Mouse (Mus musculus) CH12.LX (cell line): Measurements from ENCODE around the gene Npm1. TPM values are rescaled to one million over a fixed set of nuclear protein-coding genes. Genes with fewer than 3 reads are reported as not detected.

Source experiments
- DNase-seq: peaks from one replicate; pipeline ENCODE4 v3.0.0-alpha.2; 2013; ENCODE audit errors: extremely low read depth
- H3K27ac ChIP-seq: 2 replicates; pipeline ENCODE4 v1.5.1; 2012; ENCODE audit warnings: low read depth, mild to moderate bottlenecking, control low read depth, moderate library complexity; ENCODE audit not compliant: insufficient read depth
- H3K27me3 ChIP-seq: replicated peaks from 2 replicates; pipeline ENCODE3; 2012; ENCODE audit warnings: inconsistent platforms
- H3K36me3 ChIP-seq, 2 experiments: replicated peaks in 1 of 2; 2 replicates each; pipeline versions ENCODE3 to v1.6.1; 2012; ENCODE audit warnings: inconsistent platforms in 1 of 2, low read length in 1 of 2, mild to moderate bottlenecking in 1 of 2, mixed read lengths in 1 of 2, moderate library complexity in 1 of 2; ENCODE audit not compliant: control insufficient read depth in 1 of 2, insufficient read depth in 1 of 2
- H3K4me1 ChIP-seq, 2 experiments: 2 replicates each; pipeline ENCODE4 v1.6.1; 2012; ENCODE audit warnings: inconsistent platforms in 1 of 2, moderate library complexity in 1 of 2; ENCODE audit not compliant: insufficient read depth in 2 of 2, control insufficient read depth in 1 of 2
- H3K4me2 ChIP-seq: 2 replicates; pipeline ENCODE4 v1.6.1; 2012; ENCODE audit warnings: low read depth, mild to moderate bottlenecking, control low read depth; ENCODE audit not compliant: poor library complexity, insufficient read depth, severe bottlenecking
- H3K4me3 ChIP-seq, 3 experiments: fragments of 150-350 bp in 1 of 3; sonication (generic) in 1 of 3; replicated peaks in 1 of 3; 2 replicates each; pipeline versions ENCODE3 to v1.5.1; 2011 to 2012; ENCODE audit warnings: low read depth in 2 of 3, low read length in 2 of 3, mild to moderate bottlenecking in 2 of 3, moderate library complexity in 2 of 3, control low read depth in 1 of 3, improper control_type of control experiment in 1 of 3, inconsistent platforms in 1 of 3, mixed read lengths in 1 of 3; ENCODE audit not compliant: poor library complexity in 1 of 3
- H3K79me2 ChIP-seq: replicated peaks from 2 replicates; pipeline ENCODE4 v1.6.1; 2012; ENCODE audit warnings: mild to moderate bottlenecking, moderate library complexity; ENCODE audit not compliant: control insufficient read depth, poor library complexity, insufficient read depth, severe bottlenecking; ENCODE audit errors: extremely low read depth
- H3K9ac ChIP-seq: 2 replicates; pipeline ENCODE4 v1.6.1; 2012; ENCODE audit warnings: low read depth, mild to moderate bottlenecking, control low read depth, moderate library complexity; ENCODE audit not compliant: insufficient read depth
- H3K9me3 ChIP-seq: replicated peaks from 2 replicates; pipeline ENCODE3; 2012; ENCODE audit warnings: low read length, inconsistent platforms, mixed read lengths
- CHD1 ChIP-seq: IDR thresholded peaks from 2 replicates; pipeline ENCODE4 v1.6.1; 2012; ENCODE audit warnings: low read depth, low read length, improper control_type of control experiment, inconsistent platforms
- CHD2 ChIP-seq: IDR thresholded peaks from 2 replicates; pipeline ENCODE4 v1.6.1; 2011; ENCODE audit warnings: low read length, improper control_type of control experiment
- EP300 ChIP-seq: IDR thresholded peaks from 2 replicates; pipeline ENCODE4 v1.6.1; 2011; ENCODE audit warnings: low read length, improper control_type of control experiment
- ETS1 ChIP-seq: conservative IDR thresholded peaks from 2 replicates; pipeline ENCODE4 v1.6.1; 2012; ENCODE audit warnings: low read depth, mild to moderate bottlenecking, inconsistent platforms, low read length, improper control_type of control experiment, moderate library complexity
- HCFC1 ChIP-seq: IDR thresholded peaks from 2 replicates; pipeline ENCODE4 v1.6.1; 2012; ENCODE audit warnings: low read depth, mild to moderate bottlenecking, inconsistent platforms, low read length, improper control_type of control experiment
- JUN ChIP-seq: IDR thresholded peaks from 2 replicates; pipeline ENCODE4 v1.6.1; 2011; ENCODE audit warnings: low read depth, mild to moderate bottlenecking, low read length, improper control_type of control experiment, moderate library complexity; ENCODE audit not compliant: insufficient read depth
- JUND ChIP-seq: conservative IDR thresholded peaks from 2 replicates; pipeline ENCODE4 v1.6.1; 2011; ENCODE audit warnings: low read depth, low read length, improper control_type of control experiment
- MAFK ChIP-seq: IDR thresholded peaks from 2 replicates; pipeline ENCODE4 v1.6.1; 2011; ENCODE audit warnings: low read length, improper control_type of control experiment; ENCODE audit not compliant: insufficient replicate concordance
- MAZ ChIP-seq: IDR thresholded peaks from 2 replicates; pipeline ENCODE4 v1.6.1; 2012; ENCODE audit warnings: low read depth, mild to moderate bottlenecking, inconsistent platforms, low read length, improper control_type of control experiment, moderate library complexity
- MXI1 ChIP-seq: IDR thresholded peaks from 2 replicates; pipeline ENCODE4 v1.6.1; 2011; ENCODE audit warnings: mild to moderate bottlenecking, low read depth, low read length, improper control_type of control experiment
- NELFE ChIP-seq: IDR thresholded peaks from 2 replicates; pipeline ENCODE4 v1.6.1; 2011; ENCODE audit warnings: low read depth, low read length, improper control_type of control experiment
- PAX5 ChIP-seq: IDR thresholded peaks from 2 replicates; pipeline ENCODE4 v1.6.1; 2012; ENCODE audit warnings: low read length, inconsistent platforms, mixed read lengths
- SMC3 ChIP-seq: IDR thresholded peaks from 2 replicates; pipeline ENCODE4 v1.6.1; 2011; ENCODE audit warnings: low read depth, low read length, improper control_type of control experiment
- TCF12 ChIP-seq: IDR thresholded peaks from 2 replicates; pipeline ENCODE4 v1.6.1; 2014; ENCODE audit warnings: low read depth, mild to moderate bottlenecking, inconsistent platforms, low read length, improper control_type of control experiment
- USF1 ChIP-seq: IDR thresholded peaks from 2 replicates; pipeline ENCODE4 v1.6.1; 2014; ENCODE audit warnings: low read depth, mild to moderate bottlenecking, inconsistent platforms, low read length, improper control_type of control experiment
- ZKSCAN1 ChIP-seq: IDR thresholded peaks from 2 replicates; pipeline ENCODE4 v1.6.1; 2012; ENCODE audit warnings: low read depth, inconsistent platforms, low read length, improper control_type of control experiment, borderline replicate concordance
- ZMIZ1 ChIP-seq: IDR thresholded peaks from 2 replicates; pipeline ENCODE4 v1.6.1; 2012; ENCODE audit warnings: low read depth, mild to moderate bottlenecking, inconsistent platforms, low read length, improper control_type of control experiment
- dilution Hi-C: fragments of 300-500 bp; cut with MboI; formaldehyde crosslinking; loops from 2 replicates; pipeline ENCODE4 v1.14.3; 2020; ENCODE audit warnings: low sequenced_read_pairs; ENCODE audit not compliant: extremely low pct_unique_long_range_greater_than_20kb, extremely low pct_ligation_motif_present
- in situ Hi-C: fragments of 300-500 bp; cut with MboI; formaldehyde crosslinking; loops from 3 replicates; pipeline ENCODE4 v1.14.3; 2019; ENCODE audit warnings: low sequenced_read_pairs, low pct_ligation_motif_present, low pct_unique_long_range_greater_than_20kb, mixed read lengths
- polyA plus RNA-seq: library from polyadenylated mRNA; unstranded; fragments of >175 nt; gene quantifications from 2 replicates; pipeline ENCODE4 v1.2.1, GENCODE M21; 2012; ENCODE audit warnings: low read depth; ENCODE audit not compliant: insufficient read length
- total RNA-seq, 2 experiments: library from RNA; depleted of rRNA; stranded (reverse); fragments of 300-350 nt in 1 of 2; fragments of >200 nt in 1 of 2; gene quantifications; 2 replicates each; pipeline ENCODE4 v1.2.3; 2012 to 2014

The Npm1 gene
- total and polyA plus RNA-seq, 3 experiments, result 3,603 to 8,076 (median 6,953) TPM

DNA sequence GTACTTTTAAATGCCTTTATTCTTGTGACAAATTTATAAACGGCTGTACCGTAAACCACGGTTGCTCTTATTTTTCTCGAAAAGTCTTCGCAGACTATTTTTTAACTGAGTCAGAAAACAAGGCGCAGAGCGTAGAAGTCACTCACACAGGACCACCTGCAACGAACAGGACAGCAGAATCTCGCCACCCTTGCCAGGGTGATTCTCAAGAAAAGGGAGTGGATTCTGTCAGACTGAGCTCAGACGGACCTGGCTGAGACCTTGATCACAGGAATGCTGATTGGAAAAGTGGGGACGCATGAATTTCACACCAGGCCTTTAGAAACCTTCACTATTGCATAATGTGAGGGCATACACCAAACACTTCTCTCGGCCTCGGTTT lies 34.1 kb upstream of the Npm1 start:
- no peak overlapping the region for H3K4me3 ChIP-seq
- H3K9me3 ChIP-seq, result peaks cover 41% of the 10 kb centered on the region
- peaks cover 3% of the 10 kb centered on the region for H3K27me3 ChIP-seq
- no peak overlapping the region for H3K27ac ChIP-seq
- in situ Hi-C loops, result no loop called here
- no peak overlapping the region for H3K4me2 ChIP-seq
- no peaks in the 10 kb centered on the region for H3K79me2 ChIP-seq
- TF ChIP-seq ETS1, result no peak
- TF ChIP-seq, all 38 proteins: peak for 0
- Histone ChIP-seq H3K36me3 (no peaks in the 10 kb centered on the region), H3K4me1 (no peaks in the 10 kb centered on the region), H3K9ac (no peak overlapping the region)
- dilution Hi-C loops, result no loop called here
- DNase-seq, result no peak

DNA sequence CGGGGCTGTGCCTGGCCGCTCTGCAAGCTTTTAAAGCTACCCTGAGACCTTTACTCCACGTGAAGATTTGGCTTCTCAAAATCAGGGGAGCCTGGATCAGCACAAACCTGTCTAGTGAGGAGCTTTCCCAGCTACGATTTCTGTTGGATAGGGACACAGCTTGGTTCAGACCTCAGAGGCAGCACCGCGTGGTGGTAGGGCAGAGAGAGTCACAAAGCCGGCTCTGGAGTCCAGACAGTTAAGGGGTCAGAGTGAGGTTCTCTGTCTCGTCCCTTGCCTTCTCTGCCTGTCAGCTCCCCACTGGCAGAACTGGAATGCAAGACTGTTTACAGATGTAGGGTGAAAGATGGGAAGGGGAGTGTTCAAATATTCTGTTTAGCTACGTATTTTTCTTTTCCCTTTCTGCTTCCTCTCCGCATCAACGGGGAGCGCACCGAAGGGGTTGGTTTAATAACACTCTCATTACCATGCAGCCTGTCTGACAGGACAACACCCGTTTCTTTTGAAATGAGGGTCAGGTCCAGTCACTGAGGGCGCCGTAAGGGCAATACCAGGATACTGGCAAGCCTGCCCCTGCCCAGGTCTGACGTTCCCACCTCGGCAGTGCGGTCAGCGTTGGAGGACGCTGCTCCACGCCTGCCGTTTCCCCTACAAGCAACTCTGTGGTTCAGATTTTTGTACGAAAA lies 33.6 kb upstream of the Npm1 start:
- H3K4me1 ChIP-seq, result no peaks in the 10 kb centered on the region
- no peak for DNase-seq
- no peak overlapping the region for H3K4me2 ChIP-seq
- H3K27ac ChIP-seq, result no peak overlapping the region
- peaks cover 3% of the 10 kb centered on the region for H3K27me3 ChIP-seq
- peaks cover 35% of the 10 kb centered on the region for H3K9me3 ChIP-seq
- dilution Hi-C loops, result no loop called here
- in situ Hi-C loops, result no loop called here
- no peak overlapping the region for H3K4me3 ChIP-seq
- H3K9ac ChIP-seq, result no peak overlapping the region
- no peaks in the 10 kb centered on the region for H3K79me2 ChIP-seq
- TF ChIP-seq CHD2, result no peak
- no peak for TF ChIP-seq ETS1
- TF ChIP-seq MXI1, result no peak
- TF ChIP-seq EP300, result no peak
- no peak for TF ChIP-seq NELFE
- no peak for TF ChIP-seq JUN
- TF ChIP-seq PAX5, result no peak
- no peak for TF ChIP-seq MAFK
- TF ChIP-seq SMC3, result no peak
- TF ChIP-seq USF1, result no peak
- no peak for TF ChIP-seq TCF12
- no peak for TF ChIP-seq JUND
- no peak for TF ChIP-seq MAZ
- no peak for TF ChIP-seq CHD1
- TF ChIP-seq ZMIZ1, result no peak
- no peak for TF ChIP-seq HCFC1
- TF ChIP-seq ZKSCAN1, result no peak
- no peaks in the 10 kb centered on the region for H3K36me3 ChIP-seq
